Mouse (Mus musculus) stomach, embryonic 15.5 days (tissue): ENCODE data around the gene Gm7257. TPM values are rescaled to one million over a fixed set of nuclear protein-coding genes. Genes with fewer than 3 reads are reported as not detected.

Experiments
- ATAC-seq: fragments of 200-750 bp; cut with Nextera tagmentation; 2 replicates; pipeline ENCODE4 v1.8.0; 2017; ENCODE audit warnings: low read depth, moderate number of reproducible peaks, moderate TSS enrichment; ENCODE audit not compliant: insufficient read depth, low FRiP score
- H3K27ac ChIP-seq: fragments of 300-500 bp; sonication (generic); 2 replicates; pipeline ENCODE4 v1.5.1; 2015; ENCODE audit warnings: mild to moderate bottlenecking, inconsistent platforms
- H3K27me3 ChIP-seq: fragments of 300-500 bp; sonication (generic); replicated peaks from 2 replicates; pipeline ENCODE4 v1.6.1; 2015; ENCODE audit warnings: inconsistent platforms
- H3K36me3 ChIP-seq: fragments of 300-500 bp; sonication (generic); 2 replicates; pipeline ENCODE4 v1.6.1; 2015; ENCODE audit warnings: inconsistent platforms
- H3K4me1 ChIP-seq: fragments of 300-500 bp; sonication (generic); 2 replicates; pipeline ENCODE4 v1.6.1; 2015; ENCODE audit warnings: inconsistent platforms
- H3K4me2 ChIP-seq: fragments of 300-500 bp; sonication (generic); 2 replicates; pipeline ENCODE4 v1.6.1; 2015; ENCODE audit warnings: mild to moderate bottlenecking, inconsistent platforms
- H3K4me3 ChIP-seq: fragments of 300-500 bp; sonication (generic); replicated peaks from 2 replicates; pipeline ENCODE4 v1.5.1; 2015; ENCODE audit warnings: inconsistent platforms
- H3K9ac ChIP-seq: fragments of 300-500 bp; sonication (generic); 2 replicates; pipeline ENCODE4 v1.6.1; 2015; ENCODE audit warnings: inconsistent platforms
- H3K9me3 ChIP-seq: fragments of 300-500 bp; sonication (generic); 2 replicates; pipeline ENCODE4 v1.6.1; 2016; ENCODE audit warnings: inconsistent platforms
- WGBS: fragments of 180-500 bp; shearing (Covaris S2); methylation state at CpG from one replicate; pipeline ENCODE4 v1.1.7; 2015; 5-methylcytosine and 5-hydroxymethylcytosine counted together
- polyA plus RNA-seq: library from polyadenylated mRNA; unstranded; fragments of >200 nt; fragmentation: Nextera tagmentation; extraction: Ambion mirVana; gene quantifications from 2 replicates; pipeline ENCODE4 v1.2.1, GENCODE M21; 2015

Gm7257 gene
- not detected in 2 replicates for polyA plus RNA-seq

DNA sequence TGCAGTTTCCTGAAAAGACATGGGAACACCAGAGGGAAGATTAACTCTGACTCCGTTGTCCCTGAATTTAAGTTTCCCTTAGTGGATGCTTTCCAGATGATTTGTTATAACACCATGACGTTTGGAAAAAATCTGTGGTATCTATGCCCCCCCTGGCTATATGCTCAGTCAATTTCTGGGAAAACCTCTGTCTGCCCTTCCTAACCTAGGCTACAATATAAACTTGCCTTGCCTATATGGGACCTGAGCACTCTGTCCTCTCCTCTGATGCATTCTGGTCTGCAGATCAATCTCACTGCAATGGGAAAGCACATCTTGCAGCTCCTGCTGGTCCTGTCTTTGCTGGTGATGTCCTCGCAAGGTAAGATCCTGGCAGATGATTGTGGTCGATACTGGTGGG is at the start of gene Gm7257:
Gene Gm7257 (plus strand): TSS at position 301 of the 400 bp plus-strand sequence.
- Histone ChIP-seq H3K27me3 (no peaks in the 10 kb centered on the region), H3K4me1 (no peaks in the 10 kb centered on the region), H3K9ac (no peak within 1 kb of the TSS), H3K36me3 (no peaks in the 10 kb centered on the region), H3K4me3 (no peak within 1 kb of the TSS), H3K4me2 (no peak within 1 kb of the TSS), H3K9me3 (no peaks in the 10 kb centered on the region), H3K27ac (no peak within 1 kb of the TSS)
- no peak for ATAC-seq
- 74% methylated on average over 4 of the region's 4 CpGs for whole genome bisulfite sequencing

DNA sequence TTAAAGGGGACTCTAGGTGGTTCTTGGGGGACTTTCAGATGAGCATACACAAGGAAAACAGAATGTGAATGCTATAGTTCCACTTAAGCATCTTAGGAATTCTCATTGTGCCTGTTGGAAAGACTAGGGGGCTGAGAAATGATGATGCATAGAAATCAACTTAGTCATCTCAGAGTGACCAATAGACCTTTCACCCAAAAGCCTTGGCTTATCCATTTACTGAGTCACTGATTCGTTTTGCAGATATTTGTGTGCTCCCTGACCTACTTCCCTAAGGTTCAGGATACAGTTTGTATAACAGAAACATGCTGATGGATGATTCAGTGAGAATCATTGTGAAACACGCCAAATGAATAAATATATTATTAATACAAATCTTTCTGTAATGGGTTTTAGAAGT is 28.7 kb upstream of the Gm7257 start:
- Histone ChIP-seq H3K36me3 (no peaks in the 10 kb centered on the region), H3K4me2 (no peak overlapping the region), H3K27ac (no peak overlapping the region), H3K9ac (no peak overlapping the region), H3K27me3 (no peaks in the 10 kb centered on the region), H3K9me3 (no peaks in the 10 kb centered on the region), H3K4me3 (no peak overlapping the region), H3K4me1 (no peaks in the 10 kb centered on the region)
- 44% methylated on average over 2 of the region's 2 CpGs for WGBS
- ATAC-seq = no peak

GRCm38 (mm10) chr9:36435051-36435764 is 3.5 kb downstream of the Gm7257 start:
- Histone ChIP-seq H3K36me3 (no peaks in the 10 kb centered on the region), H3K4me2 (no peak overlapping the region)
- WGBS = 45% methylated on average over 2 of the region's 2 CpGs

DNA sequence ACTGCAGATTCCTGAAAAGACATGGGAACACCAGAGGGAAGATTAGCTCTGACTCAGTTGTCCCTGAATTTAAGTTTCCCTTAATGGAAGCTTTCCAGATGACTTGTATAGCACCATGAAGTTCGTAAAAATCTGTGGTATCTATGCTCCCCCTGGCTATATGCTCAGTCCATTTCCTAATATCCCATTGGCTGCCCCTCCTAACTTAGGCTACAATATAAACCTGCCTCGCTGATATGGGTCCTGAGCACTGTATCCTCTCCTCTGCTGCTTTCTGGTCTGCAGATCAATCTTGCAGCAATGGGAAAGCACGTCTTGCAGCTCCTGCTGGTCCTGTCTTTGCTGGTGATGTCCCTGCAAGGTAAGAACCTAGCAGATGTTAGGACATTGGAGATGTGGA is 43.7 kb downstream of the Gm7257 start, which contains the start of gene Gm9513:
Gene Gm9513 (plus strand): TSS at position 301 of the 400 bp plus-strand sequence.
- Histone ChIP-seq H3K9me3 (no peaks in the 10 kb centered on the region), H3K4me2 (no peak within 1 kb of the TSS), H3K27me3 (no peaks in the 10 kb centered on the region), H3K4me1 (no peaks in the 10 kb centered on the region), H3K27ac (no peak within 1 kb of the TSS), H3K9ac (no peak within 1 kb of the TSS), H3K4me3 (no peak within 1 kb of the TSS), H3K36me3 (no peaks in the 10 kb centered on the region)
- ATAC-seq = no peak
- WGBS = 55% methylated on average over 3 of the region's 3 CpGs

More at GRCm38 (mm10) chr9:36435051-36435764, 3.5 kb downstream of the Gm7257 start:
- no peaks in the 10 kb centered on the region for H3K27me3 ChIP-seq
- H3K9me3 ChIP-seq = no peaks in the 10 kb centered on the region
- H3K4me1 ChIP-seq = no peaks in the 10 kb centered on the region
- H3K4me3 ChIP-seq = no peak overlapping the region
- ATAC-seq = no peak
- H3K27ac ChIP-seq = no peak overlapping the region
- no peak overlapping the region for H3K9ac ChIP-seq

Other genes starting within 250 kb of the Gm7257 start
- not detected in 2 replicates for gene Gm9513, start 43.8 kb downstream of the Gm7257 start, polyA plus RNA-seq
- gene Gm5615, start 110.1 kb downstream of the Gm7257 start, polyA plus RNA-seq = not detected in 2 replicates
- not detected in 2 replicates for gene Gm17689, start 150.8 kb downstream of the Gm7257 start, polyA plus RNA-seq
- gene A630095E13Rik, start 211.5 kb downstream of the Gm7257 start, polyA plus RNA-seq = not detected in 2 replicates